Mouse (Mus musculus) left cerebral cortex, adult 11 months (tissue): ENCODE results near the gene Dnph1.
"Not testable (repeated sequence)": the region's sequence is repeated elsewhere in the genome, so short reads cannot be mapped to it uniquely, and the experiment has no call there.

ENCODE experiments used
- DNase-seq: peaks from one replicate; pipeline ENCODE4 v3.0.0; 2022; ENCODE audit warnings: low spot score

The Dnph1 gene

DNA sequence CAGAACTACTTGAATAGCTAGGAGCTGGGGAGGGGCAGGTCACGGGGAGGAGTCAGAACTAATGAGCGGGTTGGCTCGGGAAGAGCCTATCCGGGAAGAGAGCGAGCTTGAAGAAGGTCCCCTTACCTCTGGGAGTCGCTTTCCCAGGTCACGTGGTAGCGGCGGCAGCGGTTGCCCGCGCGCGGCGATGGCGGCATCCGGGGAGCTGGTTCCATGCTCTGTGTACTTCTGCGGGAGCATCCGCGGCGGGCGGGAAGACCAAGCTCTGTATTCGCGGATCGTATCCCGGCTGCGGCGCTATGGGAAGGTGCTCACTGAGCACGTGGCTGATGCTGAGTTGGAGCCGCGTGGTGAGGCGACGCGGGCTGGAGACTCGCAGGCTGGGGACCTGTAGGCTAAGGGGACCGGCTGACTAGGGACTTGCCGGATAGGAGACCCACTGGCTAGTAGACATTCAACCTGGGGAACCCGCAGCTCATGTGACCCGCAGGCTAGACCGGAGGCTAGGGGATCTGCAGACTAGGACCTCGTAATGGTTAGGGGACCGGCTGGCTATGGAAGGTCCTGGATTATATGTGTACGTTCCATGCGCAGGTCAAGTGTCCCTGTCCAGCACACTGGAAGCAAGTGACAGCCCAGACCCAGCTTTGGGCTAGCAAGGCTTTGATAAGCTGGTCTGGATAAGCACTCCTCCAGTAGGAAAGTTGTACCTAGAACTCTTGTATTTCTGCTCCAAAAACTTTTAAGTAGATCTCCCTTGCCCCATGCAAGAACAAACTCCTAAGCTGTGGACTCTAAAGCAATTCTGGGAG lies at the start of gene Dnph1:
TSS of gene Dnph1 (plus strand) at position 89 of the 812 bp plus-strand sequence.
- DNase-seq = peak; percentile 65

GRCm38 (mm10) chr17:46452683-46453082 lies 43.8 kb upstream of the Dnph1 start:
- DNase-seq = no peak

GRCm38 (mm10) chr17:46453302-46453948 lies 43.1 kb upstream of the Dnph1 start:
- no peak for DNase-seq

DNA sequence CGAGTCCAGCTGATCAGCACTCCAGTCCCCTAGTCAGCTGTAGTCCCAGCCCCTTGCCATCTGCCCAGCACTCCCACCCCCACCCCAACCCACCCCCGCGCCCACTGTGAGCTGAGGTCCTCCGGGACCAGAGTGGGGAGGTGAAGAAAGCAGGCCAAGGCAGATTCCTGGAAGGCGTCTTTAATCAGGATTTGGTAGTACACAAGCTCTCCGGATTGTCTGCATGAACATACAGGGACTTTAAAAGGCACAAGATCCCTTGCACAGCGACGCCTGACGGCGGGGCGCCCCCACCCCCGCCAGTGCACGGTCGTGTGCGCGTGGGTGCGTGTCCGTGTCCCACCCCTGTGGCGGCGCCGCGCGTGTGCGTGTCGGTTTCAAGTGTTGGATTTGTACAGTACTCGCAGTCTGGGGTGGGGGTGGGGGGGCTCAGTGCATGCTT lies 42.5 kb upstream of the Dnph1 start:
- no peak for DNase-seq

- DNase-seq = no peak
Measured at GRCm38 (mm10) chr17:46454539-46454938, 42.0 kb upstream of the Dnph1 start.

- no peak for DNase-seq
Measured at GRCm38 (mm10) chr17:46455110-46455691, 41.3 kb upstream of the Dnph1 start.

DNA sequence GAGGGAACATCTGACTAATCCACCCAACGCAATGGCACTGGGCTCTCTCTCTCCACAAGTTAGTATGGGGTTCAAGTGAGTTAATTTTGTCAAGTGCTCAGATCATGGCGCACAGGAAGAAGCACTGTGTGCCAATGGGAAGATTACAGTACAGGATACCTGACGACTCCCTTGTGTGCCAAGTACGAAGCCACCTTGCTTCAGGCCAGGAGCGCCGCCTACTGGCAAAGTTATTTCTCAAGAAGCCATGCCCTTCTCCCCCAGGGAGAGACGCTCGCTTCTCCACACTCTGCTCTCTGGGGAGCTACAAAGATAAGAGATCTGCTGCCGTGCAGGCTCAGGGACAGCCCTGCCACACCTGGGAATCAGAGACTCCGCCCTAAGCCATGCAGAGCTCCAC lies 38.7 kb upstream of the Dnph1 start:
- no peak for DNase-seq

- DNase-seq = no peak
Measured at GRCm38 (mm10) chr17:46458439-46458838, 38.1 kb upstream of the Dnph1 start.

DNA sequence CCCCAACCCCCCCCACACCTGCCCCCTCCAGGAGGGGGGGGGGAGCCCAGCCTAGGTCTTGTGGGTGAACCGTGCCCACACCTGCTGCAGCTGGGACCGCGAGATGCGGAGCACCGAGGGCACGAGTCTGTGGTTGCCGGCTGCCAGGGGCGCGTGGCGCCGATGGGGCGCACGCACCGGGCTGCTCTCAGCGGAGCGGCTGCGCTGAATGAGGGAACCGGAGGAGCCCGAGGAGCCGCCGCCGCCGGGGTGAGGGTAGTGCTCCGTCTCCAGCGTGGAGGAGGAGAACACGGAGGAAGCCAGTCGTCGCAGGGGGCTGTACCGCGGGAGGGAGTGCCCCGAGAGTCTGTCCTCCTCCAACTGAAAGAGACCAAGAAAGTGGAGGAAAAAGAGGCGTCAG lies 35.8 kb upstream of the Dnph1 start:
- DNase-seq = no peak

DNA sequence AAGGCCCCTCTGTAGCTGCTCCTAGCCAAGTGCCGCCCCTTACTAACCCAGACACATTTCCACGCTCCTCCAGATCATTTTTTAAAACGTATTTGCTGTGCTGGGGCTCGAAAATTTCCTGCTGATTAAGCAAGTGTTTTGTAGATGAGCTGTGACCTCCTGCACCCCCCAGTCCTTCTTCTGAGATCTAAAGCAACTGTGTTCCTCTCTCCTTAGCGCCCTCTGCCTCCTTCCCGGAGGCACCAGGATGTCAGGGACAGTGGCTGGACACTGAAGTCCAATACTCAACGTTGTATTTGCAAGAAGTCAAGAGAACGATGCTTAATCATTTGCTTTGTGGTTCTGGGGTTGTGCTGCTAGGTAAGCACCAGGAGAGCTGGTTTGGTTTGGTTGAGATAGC lies 35.2 kb upstream of the Dnph1 start:
- no peak for DNase-seq

- DNase-seq = no peak
Measured at GRCm38 (mm10) chr17:46462226-46462625, 34.3 kb upstream of the Dnph1 start.

GRCm38 (mm10) chr17:46467830-46468229 lies 28.7 kb upstream of the Dnph1 start:
- no peak for DNase-seq

GRCm38 (mm10) chr17:46476601-46477000 lies 19.9 kb upstream of the Dnph1 start:
- DNase-seq = no peak

DNA sequence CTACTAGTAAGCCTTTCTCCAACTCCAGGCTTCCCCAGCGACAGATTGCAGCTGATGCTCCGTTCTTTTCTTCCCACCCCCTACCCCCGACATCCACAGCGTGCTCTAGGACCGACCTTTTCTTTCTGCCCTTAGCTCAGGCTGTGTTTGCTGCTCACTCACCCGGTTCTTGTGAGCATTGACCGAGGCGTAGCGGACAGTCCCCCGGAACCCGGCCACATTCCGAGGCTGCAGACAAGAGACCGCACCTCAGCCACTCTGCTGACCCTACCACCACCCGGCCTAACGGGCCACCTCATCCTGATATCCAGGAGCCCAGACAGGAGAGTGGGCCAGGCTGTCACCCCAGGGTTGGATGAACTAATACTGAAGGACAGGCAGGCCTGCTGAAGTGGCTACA lies 19.2 kb upstream of the Dnph1 start:
- DNase-seq = no peak

GRCm38 (mm10) chr17:46483561-46484001 lies 12.9 kb upstream of the Dnph1 start:
- DNase-seq = peak; percentile 45

DNA sequence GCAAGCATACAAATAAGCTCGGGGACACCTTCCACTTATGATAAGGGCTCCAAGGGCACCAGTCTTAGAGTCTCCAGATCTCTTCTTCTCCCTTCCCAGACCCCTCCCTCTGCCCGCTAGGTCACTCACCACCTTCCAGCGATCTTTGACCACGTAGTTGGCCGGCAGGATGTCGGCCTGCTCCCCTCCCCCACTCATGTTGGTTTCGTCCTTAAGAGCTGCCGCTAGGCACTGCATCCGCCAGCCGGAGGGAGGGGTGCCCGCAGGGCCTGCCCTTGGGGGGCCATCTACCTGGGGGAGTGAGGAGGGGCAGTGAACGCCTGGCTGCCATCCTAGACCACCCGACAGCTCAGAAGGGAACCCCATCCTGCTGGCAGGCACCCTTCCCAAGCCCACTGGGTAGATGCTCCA lies 12.5 kb upstream of the Dnph1 start:
- no peak for DNase-seq

DNA sequence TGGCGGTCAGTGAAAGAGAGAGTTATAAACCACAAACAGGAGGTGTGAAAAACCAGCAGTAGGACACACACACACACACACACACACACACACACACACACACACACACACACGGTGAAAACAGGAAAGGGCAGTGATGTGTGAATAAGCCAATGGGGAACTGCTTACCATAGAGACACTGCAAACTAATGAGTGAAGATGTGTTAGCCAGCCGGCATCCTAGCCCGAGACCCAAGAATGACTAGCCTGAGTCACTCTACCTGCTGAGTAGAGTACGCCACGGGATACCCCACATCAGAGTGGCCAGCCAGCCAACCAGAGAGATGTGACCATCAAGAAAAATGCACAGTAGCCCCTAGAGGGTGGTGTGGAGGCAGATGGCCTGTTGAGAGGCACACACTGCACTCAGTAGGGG lies 12.0 kb upstream of the Dnph1 start:
- DNase-seq = no peak

- DNase-seq = no peak
Measured at GRCm38 (mm10) chr17:46486995-46487394, 9.5 kb upstream of the Dnph1 start.

DNA sequence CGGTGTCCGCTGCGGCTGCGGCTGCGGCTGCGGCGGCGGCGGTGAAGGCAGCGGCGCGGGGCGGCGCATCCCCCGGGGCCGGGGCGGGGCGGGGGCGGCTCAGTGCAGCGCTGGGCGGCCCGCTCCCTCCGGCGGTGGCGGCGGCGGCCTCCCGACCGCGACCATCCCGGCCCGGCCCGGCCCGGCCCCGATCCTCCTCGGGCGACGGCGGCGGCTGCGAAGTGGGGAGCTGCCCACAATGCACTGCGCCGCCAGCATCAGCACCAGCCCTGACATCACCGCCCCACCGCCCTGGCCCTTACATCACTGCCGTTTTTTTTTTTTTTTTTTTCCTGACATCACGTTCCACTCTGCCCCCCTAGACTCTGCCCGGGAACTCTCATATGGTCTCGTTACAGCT lies 9.1 kb upstream of the Dnph1 start, which contains the start of gene Ttbk1:
TSS of gene Ttbk1 (minus strand) at position 245 of the 400 bp plus-strand sequence.
- no peak for DNase-seq

GRCm38 (mm10) chr17:46495486-46495885 lies 1.0 kb upstream of the Dnph1 start:
- DNase-seq = no peak

GRCm38 (mm10) chr17:46496081-46496480 lies 430 bp upstream of the Dnph1 start:
- not testable (repeated sequence) for DNase-seq

- DNase-seq = no peak
Measured at GRCm38 (mm10) chr17:46497956-46498355, 1.4 kb downstream of the Dnph1 start.

GRCm38 (mm10) chr17:46502775-46503174 lies 6.3 kb downstream of the Dnph1 start:
- no peak for DNase-seq
